Comparison of ENCODE assay signal across 26 mouse cellular contexts in the genomic region with DNA sequence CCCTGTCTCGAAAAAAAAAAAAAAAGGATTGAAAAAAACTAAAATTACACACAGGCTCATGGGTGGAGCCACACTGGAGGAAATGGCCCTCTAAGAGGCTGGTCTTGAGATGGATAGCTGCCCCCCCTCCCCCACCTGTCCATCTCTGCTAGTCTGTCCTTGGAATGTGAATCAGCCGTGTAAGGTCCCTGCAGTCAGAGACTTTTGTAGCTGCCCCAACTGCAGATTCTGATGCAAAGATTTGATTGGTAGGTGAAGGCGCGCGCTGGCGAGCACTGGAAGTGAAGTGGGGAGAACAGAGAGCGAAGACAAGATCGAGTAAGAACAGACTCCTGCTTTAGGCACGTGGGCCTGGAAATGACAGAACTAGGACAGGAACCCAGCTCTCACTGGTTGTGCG. TPM values are rescaled to one million over a fixed set of nuclear protein-coding genes. Genes with fewer than 3 reads are reported as not detected.
DNase-seq lines count a peak whose midpoint lies in the region; ATAC-seq and TF ChIP-seq lines count a peak whose summit lies in the region.
"Had no signal": no experiment of that assay in that cellular context is flagged by ENCODE, and none has a peak within 500 bp of the region (broad histone marks: within the 10 kb centered on the region; RNA-seq: fewer than 3 reads in every experiment).

No protein-coding gene starts in this region.

- no peaks in the 10 kb centered on the region for H3K27me3 ChIP-seq in heart, embryonic 15.5 days
- no peaks in the 10 kb centered on the region for H3K27me3 ChIP-seq in E14TG2a.4 (ENCODE audit: insufficient read depth, low read length)
- H3K27me3 ChIP-seq: embryonic facial prominence, embryonic 13.5 days; forebrain, embryonic 12.5 days; forebrain, embryonic 15.5 days; hindbrain, embryonic 15.5 days; Patski had no signal

- TF ChIP-seq CTCF in E14TG2a.4 (conservative IDR thresholded peaks at IDR 0.05; ENCODE audit: low read length): no peak

- no peak for ATAC-seq in heart, embryonic 15.5 days (replicated peaks; ENCODE audit: insufficient number of reproducible peaks, insufficient read depth, low FRiP score, low read depth)
- ATAC-seq: activated CD4-positive, CD25-positive, alpha-beta regulatory T cell, adult 4 months; CD4-positive, CD25-positive, alpha-beta regulatory T cell, adult 4 months; forebrain, embryonic 15.5 days; intestine, postnatal 0 days; Patski had no signal

- 76% methylated on average over 10 of the region's 10 CpGs for WGBS in heart, embryonic 15.5 days

- peak overlapping the region; percentile 88 for H3K27ac ChIP-seq in heart, embryonic 15.5 days
- H3K27ac ChIP-seq: embryonic facial prominence, embryonic 10.5 days; embryonic facial prominence, embryonic 13.5 days; forebrain, embryonic 12.5 days; forebrain, embryonic 15.5 days; hindbrain, embryonic 15.5 days had no signal

- no peak overlapping the region for H3K4me2 ChIP-seq in heart, embryonic 15.5 days
- H3K4me2 ChIP-seq: embryonic facial prominence, embryonic 13.5 days; forebrain, embryonic 12.5 days; forebrain, embryonic 15.5 days; hindbrain, embryonic 15.5 days had no signal

- no peaks in the 10 kb centered on the region for H3K9me3 ChIP-seq in heart, embryonic 15.5 days (replicated peaks)
- H3K9me3 ChIP-seq in E14TG2a.4 (ENCODE audit: low read length): no peaks in the 10 kb centered on the region
- H3K9me3 ChIP-seq: embryonic facial prominence, embryonic 13.5 days; forebrain, embryonic 12.5 days; forebrain, embryonic 15.5 days; G1E; hindbrain, embryonic 15.5 days had no signal

- no peak overlapping the region for H3K9ac ChIP-seq in heart, embryonic 15.5 days
- H3K9ac ChIP-seq: embryonic facial prominence, embryonic 13.5 days; forebrain, embryonic 12.5 days; forebrain, embryonic 15.5 days; hindbrain, embryonic 15.5 days had no signal

- H3K36me3 ChIP-seq in heart, embryonic 15.5 days: no peaks in the 10 kb centered on the region
- H3K36me3 ChIP-seq in E14TG2a.4 (ENCODE audit: insufficient read depth, low read length): no peaks in the 10 kb centered on the region
- H3K36me3 ChIP-seq: embryonic facial prominence, embryonic 10.5 days; embryonic facial prominence, embryonic 13.5 days; forebrain, embryonic 12.5 days; forebrain, embryonic 15.5 days; G1E; hindbrain, embryonic 15.5 days had no signal

- peaks cover 41% of the 10 kb centered on the region for H3K4me1 ChIP-seq in heart, embryonic 15.5 days (replicated peaks)
- H3K4me1 ChIP-seq in E14TG2a.4 (replicated peaks; ENCODE audit: low read depth, low read length): peaks cover 57% of the 10 kb centered on the region
- H3K4me1 ChIP-seq: embryonic facial prominence, embryonic 10.5 days; embryonic facial prominence, embryonic 13.5 days; forebrain, embryonic 12.5 days; forebrain, embryonic 15.5 days; hindbrain, embryonic 15.5 days had no signal

- H3K4me3 ChIP-seq in heart, embryonic 15.5 days: no peak overlapping the region
- peak overlapping the region; percentile 37; the same call in 1 of the 2 replicates for H3K4me3 ChIP-seq in E14TG2a.4 (replicated peaks; ENCODE audit: low read length)
- H3K4me3 ChIP-seq: embryonic facial prominence, embryonic 10.5 days; embryonic facial prominence, embryonic 13.5 days; erythroblast, embryonic 14.5 days; forebrain, embryonic 12.5 days; forebrain, embryonic 15.5 days; hindbrain, embryonic 15.5 days had no signal

- no peak for DNase-seq in heart, adult 18-20 months
- DNase-seq in ES-CJ7 (ENCODE audit: low read depth, low spot score): peak; percentile 64
- DNase-seq in spleen, postnatal 36 days (ENCODE audit: low spot score in 2 of 2): no peak
- DNase-seq in urinary bladder, postnatal 25 days (ENCODE audit: low spot score): no peak
- DNase-seq: adrenal gland, adult 8-10 months; adrenal gland, postnatal 25 days; cerebellum, adult 11-12 months; cerebellum, adult 8-10 months; cerebellum, postnatal 10 days; cerebellum, postnatal 36 days; embryo, embryonic 11 days; gastrocnemius, postnatal 25 days; kidney, adult 2 months had no signal

RNA-seq across cellular contexts. Expression of gene Dync1li1, which starts 21.7 kb away (rescaled TPM):
- polyA plus RNA-seq in heart, embryonic 15.5 days (2015; fragmentation: Nextera tagmentation; extraction: Ambion mirVana): 72.3 and 73.5 TPM in 2 replicates
- total RNA-seq in heart, adult 18-20 months (2021): 10 to 100 TPM; 64.3 to 69.5 TPM

RNA-seq across cellular contexts. Expression of gene Cnot10, which starts 26.9 kb away (rescaled TPM):
- 31.0 and 40.3 TPM in 2 replicates for polyA plus RNA-seq in heart, embryonic 15.5 days (2015; fragmentation: Nextera tagmentation; extraction: Ambion mirVana)
- total RNA-seq in heart, adult 18-20 months (2021): 10 to 100 TPM; 21.2 to 22.5 TPM
